Mouse (Mus musculus): ENCODE measurements around the gene Itga2. TPM values are rescaled to one million over a fixed set of nuclear protein-coding genes. Genes with fewer than 3 reads are reported as not detected.
A peak's percentile ranks its signal among the peaks of the same experiment; 100 is the strongest.

Itga2 gene
- total RNA-seq, 1 experiment from 2014 or later = 4.2 TPM

DNA sequence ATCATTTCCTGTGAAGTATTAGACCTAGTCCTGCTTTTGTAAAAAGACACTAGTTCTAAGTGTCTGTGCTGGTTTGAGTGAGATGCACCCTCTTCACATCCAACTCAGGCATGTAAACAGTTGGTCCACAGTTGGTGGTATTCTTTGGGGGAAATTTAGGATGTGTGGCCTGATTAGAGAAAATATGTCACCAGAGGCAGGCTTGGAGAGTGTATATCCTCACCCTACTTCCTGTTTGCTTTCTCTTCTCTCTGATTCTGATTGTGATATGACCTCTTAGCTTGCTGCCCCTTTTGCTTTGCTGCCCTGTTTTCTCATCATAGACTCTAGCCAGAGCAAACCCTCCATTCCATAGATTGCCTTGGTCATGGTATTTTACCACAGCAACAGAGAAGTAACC lies 37.2 kb downstream of the Itga2 start:
- no peak for ATAC-seq (replicated peaks in 1 of 2; ENCODE audit: insufficient read depth in 1 of 2, low FRiP score in 2 of 2, low TSS enrichment in 1 of 2, low read depth in 1 of 2, poor library complexity in 2 of 2, severe bottlenecking in 2 of 2)

DNA sequence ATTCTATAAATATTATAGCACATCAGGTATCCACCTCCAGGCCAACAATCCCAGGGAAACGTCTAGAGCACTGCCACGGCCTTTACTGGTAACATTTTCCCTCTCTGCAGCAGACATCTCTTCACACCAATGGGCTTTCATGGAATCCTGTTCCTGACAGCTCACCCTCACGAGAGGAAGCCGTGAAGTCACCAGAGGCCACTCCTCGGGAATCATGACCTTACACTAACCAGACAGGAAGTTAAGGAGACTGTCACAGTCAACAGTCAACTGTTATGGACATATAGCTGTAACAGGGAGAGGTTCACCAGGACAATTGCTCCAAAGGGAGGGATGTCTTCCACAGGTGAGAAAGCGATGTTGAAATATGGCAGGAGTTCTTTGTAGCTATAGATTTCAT lies 40.2 kb downstream of the Itga2 start:
- no peak for ATAC-seq (replicated peaks in 1 of 2; ENCODE audit: insufficient read depth in 1 of 2, low FRiP score in 2 of 2, low TSS enrichment in 1 of 2, low read depth in 1 of 2, poor library complexity in 2 of 2, severe bottlenecking in 2 of 2)

DNA sequence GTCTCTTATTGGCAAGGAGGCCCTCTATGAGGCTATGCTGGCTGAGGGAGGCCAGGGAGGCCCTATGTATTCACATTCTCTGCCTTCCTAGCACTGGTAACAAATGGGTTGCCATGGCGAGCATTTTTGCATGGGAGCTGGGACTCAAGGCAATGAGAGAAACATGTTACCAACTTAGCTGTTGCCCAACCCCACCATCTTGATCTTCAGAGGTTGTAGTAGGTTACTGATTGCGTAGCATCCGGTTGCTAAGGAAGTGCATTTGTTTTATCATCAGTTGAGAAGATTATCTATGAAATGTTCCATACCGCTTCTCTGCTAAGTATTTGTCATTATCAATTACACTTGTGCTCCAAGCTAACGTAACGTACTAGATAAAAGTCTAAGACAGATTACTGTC lies 44.2 kb downstream of the Itga2 start:
- ATAC-seq (replicated peaks in 1 of 2; ENCODE audit: insufficient read depth in 1 of 2, low FRiP score in 2 of 2, low TSS enrichment in 1 of 2, low read depth in 1 of 2, poor library complexity in 2 of 2, severe bottlenecking in 2 of 2) = no peak; a peak in 1 of 4 replicates

DNA sequence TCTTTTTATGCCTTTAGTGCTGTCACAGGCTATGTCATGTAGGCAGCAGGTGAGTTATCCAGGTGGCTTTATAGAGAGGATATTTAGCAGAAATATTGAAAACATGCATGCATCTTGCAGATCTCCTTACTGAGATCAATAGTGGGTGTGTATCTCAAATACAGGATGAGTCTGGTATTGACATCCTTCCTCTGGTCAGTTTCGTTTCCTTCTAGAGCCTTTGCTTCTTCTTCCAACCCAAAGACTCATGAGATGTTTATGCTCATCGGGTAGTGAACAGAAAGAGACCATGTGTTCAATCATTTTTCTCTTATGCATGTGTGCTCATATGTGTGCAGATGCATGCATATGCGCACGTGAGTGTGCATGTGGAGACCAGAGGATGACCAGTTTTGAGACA lies 44.6 kb downstream of the Itga2 start:
- ATAC-seq (replicated peaks in 1 of 2; ENCODE audit: insufficient read depth in 1 of 2, low FRiP score in 2 of 2, low TSS enrichment in 1 of 2, low read depth in 1 of 2, poor library complexity in 2 of 2, severe bottlenecking in 2 of 2) = no peak

DNA sequence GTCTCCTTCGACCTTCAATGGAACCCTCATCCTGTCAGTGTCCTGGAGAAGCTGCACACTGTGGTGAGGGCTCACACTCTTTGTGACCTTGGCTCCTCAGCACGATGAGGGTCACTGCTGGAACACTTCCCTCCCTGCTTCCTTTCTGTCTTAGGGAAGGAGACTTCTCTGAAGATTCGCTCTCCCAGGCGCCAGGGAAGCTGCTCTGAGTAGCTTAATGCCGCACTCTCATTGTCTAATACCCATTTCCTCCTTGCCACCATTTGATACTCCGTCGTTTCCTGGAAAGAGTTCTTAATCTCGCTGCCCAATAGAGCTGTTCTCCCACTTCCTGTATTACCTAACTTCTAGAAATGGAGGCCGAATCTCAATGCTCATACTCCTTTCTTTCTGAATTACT lies 46.7 kb downstream of the Itga2 start:
- ATAC-seq (replicated peaks in 1 of 2; ENCODE audit: insufficient read depth in 1 of 2, low FRiP score in 2 of 2, low TSS enrichment in 1 of 2, low read depth in 1 of 2, poor library complexity in 2 of 2, severe bottlenecking in 2 of 2) = peak; percentile 27 to 42

DNA sequence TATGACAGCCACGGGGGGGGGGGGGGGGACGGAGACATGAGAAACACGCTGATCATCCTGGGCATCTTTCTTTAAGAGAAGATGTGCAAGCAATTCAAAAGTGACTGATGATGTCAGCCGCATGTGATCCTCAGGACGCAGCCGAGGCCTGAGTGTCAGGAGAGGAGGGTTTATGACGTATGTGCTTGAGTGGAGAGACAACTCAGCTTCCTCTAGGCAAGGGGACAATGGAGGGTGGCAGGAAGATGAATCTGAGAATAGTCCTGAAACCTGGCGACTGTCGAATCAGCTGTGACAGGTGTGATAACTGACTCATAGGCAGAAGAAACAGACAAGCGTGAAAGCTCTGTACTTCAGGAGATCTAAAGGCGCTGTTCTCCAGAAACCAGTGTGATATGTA lies 53.2 kb downstream of the Itga2 start:
- ATAC-seq (replicated peaks in 1 of 2; ENCODE audit: insufficient read depth in 1 of 2, low FRiP score in 2 of 2, low TSS enrichment in 1 of 2, low read depth in 1 of 2, poor library complexity in 2 of 2, severe bottlenecking in 2 of 2) = no peak

DNA sequence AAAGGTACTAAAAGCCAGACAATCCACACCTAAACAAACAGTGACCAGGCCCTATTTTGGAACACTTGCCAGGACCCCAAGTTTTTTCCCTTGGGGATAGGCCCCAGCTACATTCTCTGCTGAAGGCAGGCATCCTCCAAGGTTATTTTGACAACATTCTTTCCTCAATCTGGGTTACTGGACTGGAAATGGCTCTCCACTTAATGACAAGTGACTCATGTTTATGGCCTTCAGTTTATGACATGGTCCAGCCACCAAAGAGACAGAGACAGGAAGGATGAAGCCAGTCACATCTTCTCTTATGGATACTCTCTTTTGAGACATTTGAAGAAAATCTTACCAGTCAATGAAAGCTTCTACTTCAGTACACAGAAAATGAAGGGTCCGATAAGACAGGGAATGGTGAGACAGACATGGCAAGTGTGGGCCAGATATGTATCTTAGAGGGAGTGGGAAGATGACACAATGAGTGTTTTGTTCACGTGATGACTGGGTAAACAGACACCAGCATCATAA lies 55.8 kb downstream of the Itga2 start:
- ATAC-seq (replicated peaks in 1 of 2; ENCODE audit: insufficient read depth in 1 of 2, low FRiP score in 2 of 2, low TSS enrichment in 1 of 2, low read depth in 1 of 2, poor library complexity in 2 of 2, severe bottlenecking in 2 of 2) = no peak

DNA sequence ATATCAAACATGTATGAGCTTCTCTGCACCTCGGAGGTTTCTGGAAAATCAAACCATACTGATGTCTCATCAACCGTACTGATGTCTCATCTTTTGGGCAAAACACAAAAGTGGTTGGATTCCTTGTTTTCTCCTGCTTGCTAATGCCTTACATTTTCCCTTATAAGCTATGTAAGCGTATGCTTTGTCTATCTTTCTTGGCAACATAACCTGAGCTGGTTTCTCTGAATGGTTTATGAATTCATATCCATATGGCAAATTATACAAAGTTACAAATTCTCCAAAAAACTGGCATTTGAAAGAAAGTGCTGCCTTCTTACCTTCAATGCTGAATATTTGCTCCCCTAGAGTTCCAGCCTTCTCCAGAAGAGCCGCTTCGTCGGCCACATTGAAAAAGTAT lies 57.2 kb downstream of the Itga2 start:
- ATAC-seq (replicated peaks in 1 of 2; ENCODE audit: insufficient read depth in 1 of 2, low FRiP score in 2 of 2, low TSS enrichment in 1 of 2, low read depth in 1 of 2, poor library complexity in 2 of 2, severe bottlenecking in 2 of 2) = no peak

DNA sequence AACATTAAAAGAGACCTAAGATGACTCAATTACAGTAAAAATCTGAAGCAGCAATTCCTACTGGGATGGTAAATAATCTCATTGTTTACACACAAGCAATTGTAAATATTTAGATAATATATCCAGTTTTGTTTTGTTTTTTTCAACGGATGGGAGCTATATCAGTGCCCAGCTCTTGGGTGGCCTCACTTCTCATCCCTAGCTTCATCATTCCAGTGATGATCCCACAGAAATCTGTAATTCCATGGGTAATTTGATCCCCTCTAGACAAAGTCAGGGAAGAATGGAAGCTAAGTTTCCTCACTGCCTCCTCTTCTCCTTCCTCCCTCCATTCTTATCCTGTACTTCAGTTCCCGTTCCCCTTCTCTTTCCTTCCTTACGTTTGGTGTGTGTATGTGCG lies 74.4 kb downstream of the Itga2 start:
- no peak for ATAC-seq (replicated peaks in 1 of 2; ENCODE audit: insufficient read depth in 1 of 2, low FRiP score in 2 of 2, low TSS enrichment in 1 of 2, low read depth in 1 of 2, poor library complexity in 2 of 2, severe bottlenecking in 2 of 2)

DNA sequence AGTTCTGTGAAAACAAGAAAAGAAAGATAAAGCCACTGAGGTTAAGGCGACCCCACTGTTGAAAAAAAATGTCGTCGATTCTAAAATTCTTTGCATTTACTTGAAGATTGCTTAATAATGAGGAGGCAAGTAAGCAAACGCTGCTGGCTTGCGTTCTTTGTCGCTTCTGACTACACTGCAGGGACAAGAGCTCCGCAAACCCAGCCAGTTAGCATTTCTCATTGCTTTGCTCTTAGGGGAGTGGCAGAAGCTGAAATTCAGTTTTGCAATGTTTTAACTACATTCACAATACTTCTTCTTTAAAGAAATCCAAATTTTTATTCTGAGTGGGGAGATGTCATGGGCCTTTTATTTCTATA lies 75.7 kb downstream of the Itga2 start:
- ATAC-seq (replicated peaks in 1 of 2; ENCODE audit: insufficient read depth in 1 of 2, low FRiP score in 2 of 2, low TSS enrichment in 1 of 2, low read depth in 1 of 2, poor library complexity in 2 of 2, severe bottlenecking in 2 of 2) = no peak

DNA sequence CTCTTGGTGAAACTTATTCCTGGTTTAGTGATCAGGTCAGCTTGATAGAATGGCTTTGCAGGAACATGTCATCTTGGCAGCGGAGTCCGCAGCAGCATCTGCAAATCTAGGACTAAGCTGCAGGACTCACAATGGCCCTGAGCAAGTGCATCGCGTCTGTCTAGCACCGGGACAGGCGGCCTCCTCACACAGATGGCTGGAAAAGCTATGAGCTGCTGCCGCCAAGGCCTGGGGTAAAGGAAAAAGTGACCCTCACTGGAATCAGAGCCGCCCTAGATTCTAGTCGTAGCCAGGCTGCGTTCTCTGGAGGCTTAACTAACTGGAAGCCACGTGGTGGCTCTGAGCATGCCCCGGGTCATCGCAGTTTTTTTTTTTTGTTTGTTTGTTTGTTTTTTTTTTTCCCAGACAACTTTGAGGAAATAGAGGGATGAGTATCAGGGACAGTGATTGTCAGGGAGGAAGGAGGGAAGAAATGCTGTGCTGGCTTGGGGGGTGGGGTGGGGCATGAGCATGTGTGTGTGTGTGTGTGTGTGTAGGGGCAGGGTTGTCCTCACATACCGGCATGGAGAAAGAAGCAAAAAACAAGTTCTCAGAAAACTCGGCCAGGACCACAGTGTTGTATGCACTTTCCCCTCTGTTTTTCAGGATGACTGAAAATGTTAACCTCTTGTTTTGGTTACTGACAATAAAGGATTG lies 76.2 kb downstream of the Itga2 start:
- ATAC-seq (replicated peaks in 1 of 2; ENCODE audit: insufficient read depth in 1 of 2, low FRiP score in 2 of 2, low TSS enrichment in 1 of 2, low read depth in 1 of 2, poor library complexity in 2 of 2, severe bottlenecking in 2 of 2) = no peak

DNA sequence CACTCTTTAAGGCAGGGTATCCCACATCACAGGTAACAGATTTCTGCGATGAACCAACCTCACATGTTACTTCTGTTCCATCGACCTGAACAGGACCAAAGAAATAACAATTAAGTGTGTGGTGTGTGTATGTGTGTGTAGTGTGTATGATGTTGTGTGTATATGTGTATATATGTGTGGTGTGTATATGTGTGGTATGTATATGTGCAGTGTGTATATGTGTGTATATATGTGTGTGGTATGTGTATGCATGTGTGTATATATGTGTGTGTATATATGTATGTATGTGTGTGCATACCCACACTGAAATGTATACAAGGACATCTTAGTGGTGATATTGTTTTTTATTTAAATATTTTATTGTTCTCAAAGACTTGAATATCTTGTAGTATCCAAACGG lies 77.5 kb downstream of the Itga2 start:
- no peak for ATAC-seq (replicated peaks in 1 of 2; ENCODE audit: insufficient read depth in 1 of 2, low FRiP score in 2 of 2, low TSS enrichment in 1 of 2, low read depth in 1 of 2, poor library complexity in 2 of 2, severe bottlenecking in 2 of 2)

DNA sequence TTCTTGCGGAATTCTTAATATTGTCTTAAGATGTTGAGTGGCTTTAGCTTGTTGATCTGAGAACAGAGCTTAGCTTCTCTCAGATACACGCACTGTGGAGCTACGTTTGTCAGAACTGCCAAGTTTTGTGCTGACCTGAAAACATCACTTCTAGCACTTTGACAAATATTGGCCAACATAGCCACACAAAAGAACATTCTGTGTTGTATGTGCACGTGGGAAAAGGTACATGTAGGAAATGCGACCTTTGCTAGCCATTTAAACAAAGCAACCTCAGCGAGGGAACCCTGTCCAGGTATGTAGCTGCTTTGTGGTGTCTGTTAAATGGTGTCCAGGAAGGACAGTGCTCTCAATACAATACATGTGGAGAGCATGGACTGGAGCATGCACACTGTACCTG lies 77.9 kb downstream of the Itga2 start:
- ATAC-seq (replicated peaks in 1 of 2; ENCODE audit: insufficient read depth in 1 of 2, low FRiP score in 2 of 2, low TSS enrichment in 1 of 2, low read depth in 1 of 2, poor library complexity in 2 of 2, severe bottlenecking in 2 of 2) = no peak

DNA sequence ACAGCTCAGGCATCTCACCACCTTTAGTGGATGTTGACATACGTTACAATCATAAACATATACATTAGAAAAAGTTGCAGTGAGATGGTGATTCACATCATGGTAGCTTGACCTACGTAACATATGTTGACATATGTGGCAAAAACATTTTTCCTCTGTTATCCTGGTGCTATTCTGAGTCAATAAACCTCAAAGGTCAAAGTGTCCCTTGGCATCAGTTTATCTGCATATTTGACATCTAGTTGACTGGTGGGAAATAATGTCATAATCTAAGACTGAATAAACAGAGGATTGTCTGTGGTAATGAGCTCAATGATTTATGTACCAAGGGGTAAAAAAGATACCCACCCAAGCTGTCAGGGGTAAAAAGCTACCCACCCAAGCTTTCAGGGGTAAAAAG lies 78.7 kb downstream of the Itga2 start:
- ATAC-seq (replicated peaks in 1 of 2; ENCODE audit: insufficient read depth in 1 of 2, low FRiP score in 2 of 2, low TSS enrichment in 1 of 2, low read depth in 1 of 2, poor library complexity in 2 of 2, severe bottlenecking in 2 of 2) = no peak

DNA sequence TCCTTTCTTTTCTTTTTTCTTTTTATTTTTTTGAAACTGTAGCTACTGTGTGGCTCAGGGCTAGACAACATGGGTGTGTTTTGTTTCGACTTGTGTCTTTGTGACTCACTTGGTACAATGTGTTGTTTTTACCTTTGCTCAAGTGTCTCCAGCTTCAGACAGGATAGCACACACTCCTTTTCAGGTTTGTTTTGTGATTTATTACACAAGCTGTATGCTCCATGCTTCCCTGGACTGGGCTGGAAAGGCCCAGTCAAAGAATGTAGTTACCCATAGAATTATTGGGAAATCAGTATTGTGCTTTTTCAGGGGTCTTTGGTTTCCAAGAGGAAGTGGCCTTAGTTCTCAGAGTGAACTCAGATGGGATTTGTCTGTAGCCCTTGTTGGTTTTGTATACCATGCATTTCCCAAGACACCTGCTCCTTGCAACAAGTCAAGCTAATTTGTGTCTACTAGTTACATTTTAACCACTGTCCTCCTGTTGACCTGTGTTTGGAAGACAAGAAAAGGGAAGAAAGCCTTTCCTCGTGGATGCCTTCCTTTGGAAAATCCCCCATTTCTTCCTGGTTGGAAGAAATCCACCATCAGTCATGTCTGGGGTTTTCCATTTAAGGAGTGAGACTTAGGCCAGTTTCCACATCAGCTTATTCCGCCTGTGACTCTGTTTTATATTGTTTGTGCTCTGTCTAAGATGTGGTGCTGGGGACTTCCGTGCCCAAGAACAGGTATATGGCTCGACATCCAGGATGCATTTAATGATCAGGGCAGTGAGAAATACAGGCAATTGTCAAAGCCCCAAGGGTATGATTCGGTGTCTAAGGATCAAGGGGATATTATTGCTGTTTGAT lies 79.4 kb downstream of the Itga2 start:
- ATAC-seq (replicated peaks in 1 of 2; ENCODE audit: insufficient read depth in 1 of 2, low FRiP score in 2 of 2, low TSS enrichment in 1 of 2, low read depth in 1 of 2, poor library complexity in 2 of 2, severe bottlenecking in 2 of 2) = no peak

DNA sequence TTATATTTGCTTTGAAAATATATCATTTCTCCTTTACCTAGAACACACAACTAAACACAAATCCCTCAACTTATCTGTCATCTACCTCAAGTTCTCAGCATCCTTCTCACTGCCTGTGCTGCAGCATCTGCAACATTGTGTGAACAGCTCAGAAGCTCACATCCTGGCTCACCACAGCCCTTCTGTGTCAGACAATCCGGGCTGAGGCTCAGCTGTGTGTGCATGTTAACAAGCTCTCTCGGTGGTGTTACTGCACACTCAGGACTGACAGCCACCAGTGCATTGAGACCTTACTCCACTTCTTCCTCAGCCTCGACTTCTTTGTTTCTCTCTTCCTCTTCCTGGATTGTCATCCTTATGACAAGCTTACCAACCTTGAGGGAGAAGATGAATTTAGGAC lies 83.0 kb downstream of the Itga2 start:
- ATAC-seq (replicated peaks in 1 of 2; ENCODE audit: insufficient read depth in 1 of 2, low FRiP score in 2 of 2, low TSS enrichment in 1 of 2, low read depth in 1 of 2, poor library complexity in 2 of 2, severe bottlenecking in 2 of 2) = no peak

DNA sequence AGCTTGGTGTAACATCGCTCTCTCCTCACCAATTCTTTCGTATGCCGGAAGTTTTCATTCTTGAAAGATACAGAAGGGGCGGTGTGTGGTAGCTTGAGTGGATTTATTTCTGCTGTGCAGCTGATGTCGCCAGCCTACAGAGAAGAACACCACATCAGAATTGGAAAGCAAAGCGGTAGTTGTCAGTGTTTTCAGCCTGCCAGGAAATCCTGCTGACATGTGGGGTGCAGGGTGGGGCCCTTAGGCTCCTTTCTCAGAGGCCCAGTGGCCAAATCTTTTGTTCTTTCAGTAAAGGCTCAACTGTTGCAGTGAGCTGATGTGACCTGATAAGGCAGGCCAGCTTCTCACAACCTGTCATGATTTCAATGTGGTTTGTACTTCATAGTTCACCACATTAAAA lies 86.1 kb downstream of the Itga2 start:
- ATAC-seq (replicated peaks in 1 of 2; ENCODE audit: insufficient read depth in 1 of 2, low FRiP score in 2 of 2, low TSS enrichment in 1 of 2, low read depth in 1 of 2, poor library complexity in 2 of 2, severe bottlenecking in 2 of 2) = peak; percentile 92 to 93

DNA sequence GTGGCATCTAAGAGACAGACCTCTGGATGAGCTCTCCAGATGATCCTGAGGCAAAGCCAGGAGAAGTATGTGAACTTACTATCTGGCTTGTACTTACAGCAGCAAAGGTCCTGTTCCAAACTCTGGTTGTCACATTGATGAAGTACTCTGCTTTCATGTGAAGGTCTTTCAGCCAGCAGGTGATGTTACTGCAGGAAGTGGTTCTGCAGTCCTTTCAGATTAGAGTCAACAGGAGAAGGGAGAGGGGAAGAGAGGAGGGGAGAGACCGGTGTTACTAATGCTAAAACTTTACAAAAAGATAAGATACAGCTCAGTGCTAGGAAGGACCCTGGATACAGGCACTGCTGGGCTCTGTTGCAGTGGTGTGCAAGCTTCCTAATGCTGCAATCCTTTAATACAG lies 88.6 kb downstream of the Itga2 start:
- no peak for ATAC-seq (replicated peaks in 1 of 2; ENCODE audit: insufficient read depth in 1 of 2, low FRiP score in 2 of 2, low TSS enrichment in 1 of 2, low read depth in 1 of 2, poor library complexity in 2 of 2, severe bottlenecking in 2 of 2)

DNA sequence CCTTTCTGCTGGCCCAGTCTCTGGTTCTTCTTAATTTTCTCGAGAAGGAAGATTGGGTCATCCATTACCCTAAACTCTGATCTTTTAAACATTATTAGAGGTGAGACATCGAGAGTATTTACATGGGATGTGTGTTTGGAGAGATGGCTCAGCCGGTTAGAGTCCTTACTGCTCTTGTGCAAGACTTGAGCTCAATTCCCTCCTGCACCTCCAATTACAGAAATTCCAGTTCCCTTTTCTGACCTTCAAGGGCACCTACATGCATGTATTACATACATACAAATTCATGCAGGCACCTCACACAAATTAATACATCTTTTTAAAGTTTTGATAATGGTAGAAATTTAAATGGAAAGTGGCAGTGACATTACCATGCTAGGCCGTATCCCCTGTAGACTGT lies 91.4 kb downstream of the Itga2 start:
- ATAC-seq (replicated peaks in 1 of 2; ENCODE audit: insufficient read depth in 1 of 2, low FRiP score in 2 of 2, low TSS enrichment in 1 of 2, low read depth in 1 of 2, poor library complexity in 2 of 2, severe bottlenecking in 2 of 2) = no peak

All from hematopoietic stem cell, adult 5-6 weeks (primary cell).